Mouse (Mus musculus) stomach, postnatal 0 days (tissue): ENCODE measurements around the gene Rap1gap2.

ENCODE experiments used
- CTCF ChIP-seq: IDR thresholded peaks from 2 replicates; pipeline ENCODE4 v1.5.1; 2016; ENCODE audit warnings: antibody characterized with exemption, low read depth, mild to moderate bottlenecking, moderate library complexity
- EP300 ChIP-seq: optimal IDR thresholded peaks from 2 replicates; pipeline ENCODE3; 2016; ENCODE audit warnings: antibody characterized with exemption

DNA sequence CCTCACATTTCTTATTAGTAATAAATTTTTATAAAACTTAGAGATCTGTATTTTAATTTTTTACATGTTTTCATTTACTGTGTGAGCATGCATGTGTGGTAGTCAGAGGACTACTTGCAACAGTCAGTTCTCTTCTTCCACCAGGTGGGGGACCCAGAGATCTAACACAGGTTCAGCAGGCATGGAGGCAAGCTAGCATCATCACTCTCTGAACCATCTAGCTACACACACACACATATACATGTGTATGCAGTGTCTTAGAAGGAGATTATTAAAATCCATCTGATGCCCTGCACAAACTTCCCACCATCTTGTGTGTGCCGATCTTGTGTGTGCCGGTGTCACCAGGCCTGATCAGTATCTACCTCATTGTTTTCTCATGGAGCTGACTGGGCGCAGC lies 233.9 kb downstream of the Rap1gap2 start:
- TF ChIP-seq CTCF, result peak; percentile 90
- TF ChIP-seq EP300, result no peak
